Mouse (Mus musculus) monocyte, adult 2 months (primary cell): ENCODE measurements around the gene Astn2.

Experiments used
- DNase-seq, 2 experiments: peaks; one replicate each; pipeline ENCODE4 v3.0.0; 2022; ENCODE audit warnings: low spot score in 2 of 2, low read depth in 1 of 2

Gene Astn2

GRCm38 (mm10) chr4:66314806-66315484 is 89.5 kb downstream of the Astn2 start:
- DNase-seq: no peak

GRCm38 (mm10) chr4:66312733-66313132 is 91.7 kb downstream of the Astn2 start:
- DNase-seq: no peak

GRCm38 (mm10) chr4:66310315-66311020 is 93.9 kb downstream of the Astn2 start:
- no peak for DNase-seq

GRCm38 (mm10) chr4:66306377-66306776 is 98.0 kb downstream of the Astn2 start:
- DNase-seq: no peak

GRCm38 (mm10) chr4:66302686-66303310 is 101.6 kb downstream of the Astn2 start:
- no peak for DNase-seq

- no peak for DNase-seq
Observed at GRCm38 (mm10) chr4:66285034-66285433, 119.4 kb downstream of the Astn2 start.

- no peak for DNase-seq
Observed at GRCm38 (mm10) chr4:66276096-66276495, 128.3 kb downstream of the Astn2 start.

- no peak for DNase-seq
Observed at GRCm38 (mm10) chr4:66271550-66272117, 132.8 kb downstream of the Astn2 start.

GRCm38 (mm10) chr4:66264031-66264430 is 140.4 kb downstream of the Astn2 start:
- DNase-seq: no peak

GRCm38 (mm10) chr4:66261276-66261675 is 143.1 kb downstream of the Astn2 start:
- DNase-seq: no peak

GRCm38 (mm10) chr4:66258905-66259304 is 145.5 kb downstream of the Astn2 start:
- DNase-seq: no peak

- DNase-seq: no peak
Observed at GRCm38 (mm10) chr4:66254695-66255492, 149.5 kb downstream of the Astn2 start.

GRCm38 (mm10) chr4:66248521-66248920 is 155.9 kb downstream of the Astn2 start:
- no peak for DNase-seq

GRCm38 (mm10) chr4:66242683-66243082 is 161.7 kb downstream of the Astn2 start:
- no peak for DNase-seq

GRCm38 (mm10) chr4:66232799-66233198 is 171.6 kb downstream of the Astn2 start:
- no peak for DNase-seq

- DNase-seq: no peak
Observed at GRCm38 (mm10) chr4:66232350-66232749, 172.1 kb downstream of the Astn2 start.

GRCm38 (mm10) chr4:66230735-66231134 is 173.7 kb downstream of the Astn2 start:
- DNase-seq: no peak

GRCm38 (mm10) chr4:66222602-66223317 is 181.7 kb downstream of the Astn2 start:
- no peak for DNase-seq

GRCm38 (mm10) chr4:66215170-66215618 is 189.2 kb downstream of the Astn2 start:
- DNase-seq: no peak

GRCm38 (mm10) chr4:66189636-66190035 is 214.8 kb downstream of the Astn2 start:
- no peak for DNase-seq
